Mouse (Mus musculus): ENCODE data around the gene Cma1. TPM values are rescaled to one million over a fixed set of nuclear protein-coding genes. Genes with fewer than 3 reads are reported as not detected.
A peak's percentile ranks its signal among the peaks of the same experiment; 100 is the strongest.

The Cma1 gene
- polyA plus RNA-seq, 1 experiment from 2014 or later: not detected

- ATAC-seq (ENCODE audit: low FRiP score): peak; percentile 92
- Histone ChIP-seq H3K4me3 (ENCODE audit: low read depth, low read length) (peak within 1 kb of the TSS; percentile 38), H3K27me3 (ENCODE audit: control insufficient read depth, insufficient read depth, low read length) (no peaks in the 10 kb centered on the region), H3K9ac (ENCODE audit: low read depth, low read length) (peak within 1 kb of the TSS; percentile 74), H3K9me3 (ENCODE audit: control insufficient read depth, low read length) (no peaks in the 10 kb centered on the region), H3K27ac (ENCODE audit: low read depth, low read length) (peak within 1 kb of the TSS; percentile 33; the same call in 1 of the 2 replicates), H3K36me3 (ENCODE audit: control insufficient read depth, insufficient read depth, low read length) (peaks cover 6% of the 10 kb centered on the region), H3K4me2 (replicated peaks; ENCODE audit: low read depth, low read length) (peak within 1 kb of the TSS; percentile 51), H3K4me1 (replicated peaks; ENCODE audit: control insufficient read depth, insufficient read depth, low read length) (0 out of 2 replicates have a peak, but pooled peaks cover 3% of the 10 kb centered on the region)
- 7% methylated on average over 39 of the region's 39 CpGs for WGBS
- DNase-seq (ENCODE audit: low spot score): peak; percentile 85
These were observed 44.6 kb downstream of the Cma1 start, which contains the start of gene Sdr39u1 for GRCm38 (mm10) chr14:55899701-55900413. Gene Sdr39u1 (minus strand): TSS chr14:55900293.

- ATAC-seq (ENCODE audit: low FRiP score) (no peak), DNase-seq (ENCODE audit: low spot score) (no peak)
- Histone ChIP-seq H3K27ac (ENCODE audit: low read depth, low read length) (no peak overlapping the region), H3K4me2 (replicated peaks; ENCODE audit: low read depth, low read length) (no peak overlapping the region), H3K9me3 (ENCODE audit: control insufficient read depth, low read length) (no peaks in the 10 kb centered on the region), H3K4me3 (ENCODE audit: low read depth, low read length) (no peak overlapping the region), H3K9ac (ENCODE audit: low read depth, low read length) (no peak overlapping the region), H3K4me1 (replicated peaks; ENCODE audit: control insufficient read depth, insufficient read depth, low read length) (0 out of 2 replicates have a peak, but pooled peaks cover 3% of the 10 kb centered on the region), H3K36me3 (ENCODE audit: control insufficient read depth, insufficient read depth, low read length) (peaks cover 8% of the 10 kb centered on the region), H3K27me3 (ENCODE audit: control insufficient read depth, insufficient read depth, low read length) (no peaks in the 10 kb centered on the region)
- WGBS: 94% methylated on average over 7 of the region's 7 CpGs
These were observed 45.5 kb downstream of the Cma1 start for GRCm38 (mm10) chr14:55898947-55899346.

- no peak overlapping the region for H3K9ac ChIP-seq (ENCODE audit: low read depth, low read length)
- H3K36me3 ChIP-seq (ENCODE audit: control insufficient read depth, insufficient read depth, low read length): peaks cover 11% of the 10 kb centered on the region
- no peak overlapping the region for H3K4me3 ChIP-seq (ENCODE audit: low read depth, low read length)
- no peaks in the 10 kb centered on the region for H3K27me3 ChIP-seq (ENCODE audit: control insufficient read depth, insufficient read depth, low read length)
- 90% methylated on average over 12 of the region's 12 CpGs for WGBS
- DNase-seq (ENCODE audit: low spot score) (no peak), ATAC-seq (ENCODE audit: low FRiP score) (no peak)
- 0 out of 2 replicates have a peak, but pooled peaks cover 3% of the 10 kb centered on the region for H3K4me1 ChIP-seq (replicated peaks; ENCODE audit: control insufficient read depth, insufficient read depth, low read length)
- H3K4me2 ChIP-seq (replicated peaks; ENCODE audit: low read depth, low read length): no peak overlapping the region
- no peaks in the 10 kb centered on the region for H3K9me3 ChIP-seq (ENCODE audit: control insufficient read depth, low read length)
- no peak overlapping the region for H3K27ac ChIP-seq (ENCODE audit: low read depth, low read length)
These were observed 46.8 kb downstream of the Cma1 start for GRCm38 (mm10) chr14:55897671-55898070.

Other genes with a start within 250 kb of the Cma1 start
- 0.36 and 0.49 TPM in 2 replicates for gene Tgm1, start 230.7 kb downstream of the Cma1 start, polyA plus RNA-seq (2014; fragmentation: Nextera tagmentation; extraction: Ambion mirVana)
- gene Rabggta, start 222.4 kb downstream of the Cma1 start, polyA plus RNA-seq (2014; fragmentation: Nextera tagmentation; extraction: Ambion mirVana): 25.3 and 27.4 TPM in 2 replicates
- 68.6 and 72.1 TPM in 2 replicates for gene Dhrs1, start 199.0 kb downstream of the Cma1 start, polyA plus RNA-seq (2014; fragmentation: Nextera tagmentation; extraction: Ambion mirVana)
- gene Nop9, start 199.0 kb downstream of the Cma1 start, polyA plus RNA-seq (2014; fragmentation: Nextera tagmentation; extraction: Ambion mirVana): 47.0 and 47.6 TPM in 2 replicates
- 0.33 TPM in 1 of 2 replicates, not detected in the other for gene Cideb, start 186.2 kb downstream of the Cma1 start, polyA plus RNA-seq (2014; fragmentation: Nextera tagmentation; extraction: Ambion mirVana)
- 0.28 and 0.62 TPM in 2 replicates for gene Ltb4r2, start 183.2 kb downstream of the Cma1 start, polyA plus RNA-seq (2014; fragmentation: Nextera tagmentation; extraction: Ambion mirVana)
- 0.14 TPM in 1 of 2 replicates, not detected in the other for gene Ltb4r1, start 178.7 kb downstream of the Cma1 start, polyA plus RNA-seq (2014; fragmentation: Nextera tagmentation; extraction: Ambion mirVana)
- 6.6 and 7.6 TPM in 2 replicates for gene Adcy4, start 160.6 kb downstream of the Cma1 start, polyA plus RNA-seq (2014; fragmentation: Nextera tagmentation; extraction: Ambion mirVana)
- 11.0 and 12.9 TPM in 2 replicates for gene Ripk3, start 155.8 kb downstream of the Cma1 start, polyA plus RNA-seq (2014; fragmentation: Nextera tagmentation; extraction: Ambion mirVana)
- gene Nfatc4, start 121.5 kb downstream of the Cma1 start, polyA plus RNA-seq (2014; fragmentation: Nextera tagmentation; extraction: Ambion mirVana): 19.5 and 25.5 TPM in 2 replicates
- gene Nynrin, start 90.7 kb downstream of the Cma1 start, polyA plus RNA-seq (2014; fragmentation: Nextera tagmentation; extraction: Ambion mirVana): 8.3 and 8.8 TPM in 2 replicates
- 0.17 and 0.31 TPM in 2 replicates for gene Cbln3, start 60.3 kb downstream of the Cma1 start, polyA plus RNA-seq (2014; fragmentation: Nextera tagmentation; extraction: Ambion mirVana)
- 7.8 and 9.3 TPM in 2 replicates for gene Khnyn, start 59.7 kb downstream of the Cma1 start, polyA plus RNA-seq (2014; fragmentation: Nextera tagmentation; extraction: Ambion mirVana)
- 39.7 and 41.9 TPM in 2 replicates for gene Sdr39u1, start 44.4 kb downstream of the Cma1 start, polyA plus RNA-seq (2014; fragmentation: Nextera tagmentation; extraction: Ambion mirVana)
- not detected in 2 replicates for gene Cma2, start 6.3 kb upstream of the Cma1 start, polyA plus RNA-seq (2014; fragmentation: Nextera tagmentation; extraction: Ambion mirVana)
- gene Mcpt1, start 73.3 kb upstream of the Cma1 start, polyA plus RNA-seq (2014; fragmentation: Nextera tagmentation; extraction: Ambion mirVana): not detected in 2 replicates
- not detected in 2 replicates for gene Mcpt9, start 85.8 kb upstream of the Cma1 start, polyA plus RNA-seq (2014; fragmentation: Nextera tagmentation; extraction: Ambion mirVana)
- not detected in 2 replicates for gene Mcpt2, start 97.4 kb upstream of the Cma1 start, polyA plus RNA-seq (2014; fragmentation: Nextera tagmentation; extraction: Ambion mirVana)
- not detected in 2 replicates for gene Mcpt4, start 117.6 kb upstream of the Cma1 start, polyA plus RNA-seq (2014; fragmentation: Nextera tagmentation; extraction: Ambion mirVana)
- not detected in 2 replicates for gene Mcpt8, start 140.6 kb upstream of the Cma1 start, polyA plus RNA-seq (2014; fragmentation: Nextera tagmentation; extraction: Ambion mirVana)
- 0.31 TPM in 1 of 2 replicates, not detected in the other for gene Ctsg, start 157.9 kb upstream of the Cma1 start, polyA plus RNA-seq (2014; fragmentation: Nextera tagmentation; extraction: Ambion mirVana)
- not detected in 2 replicates for gene Gzme, start 175.9 kb upstream of the Cma1 start, polyA plus RNA-seq (2014; fragmentation: Nextera tagmentation; extraction: Ambion mirVana)
- not detected in 2 replicates for gene Gzmd, start 187.9 kb upstream of the Cma1 start, polyA plus RNA-seq (2014; fragmentation: Nextera tagmentation; extraction: Ambion mirVana)
- gene Gzmg, start 214.9 kb upstream of the Cma1 start, polyA plus RNA-seq (2014; fragmentation: Nextera tagmentation; extraction: Ambion mirVana): not detected in 2 replicates
- gene Gzmn, start 229.9 kb upstream of the Cma1 start, polyA plus RNA-seq (2014; fragmentation: Nextera tagmentation; extraction: Ambion mirVana): not detected in 2 replicates

Measured in hindbrain, embryonic 11.5 days (tissue).